Mouse (Mus musculus): ENCODE measurements at regions not wholly inside any gene's neighbourhood (a gene's known extent, or its start where the extent isn't known, plus 50 kb on each side); places are given as distances from the start of the nearest gene placed in this dataset.
A peak's percentile ranks its signal among the peaks of the same experiment; 100 is the strongest.

DNA sequence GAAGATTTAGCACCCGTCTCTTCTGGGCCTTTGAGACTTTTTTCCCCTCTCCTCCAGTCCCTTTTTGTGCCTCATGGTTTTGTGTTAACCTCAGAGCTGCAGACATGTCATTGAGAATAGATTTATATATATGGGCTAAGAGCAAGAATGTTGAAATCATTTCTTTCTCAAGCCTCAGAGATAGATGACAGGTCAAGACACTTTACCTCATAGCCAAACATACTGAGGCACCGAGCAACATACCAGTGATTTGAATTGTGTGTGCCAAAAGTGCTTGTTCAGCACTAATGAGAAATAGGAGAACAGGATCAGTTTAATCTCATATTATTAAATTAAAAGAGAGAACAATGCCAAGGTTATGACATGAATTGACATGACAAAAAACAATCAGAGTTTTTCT is 464.2 kb upstream of the Marcks start:
- DNase-seq = no peak

GRCm38 (mm10) chr10:37589889-37590288 is 451.2 kb upstream of the Marcks start:
- no peak for DNase-seq

- DNase-seq = no peak
Measured at GRCm38 (mm10) chr10:37589009-37589408, 450.3 kb upstream of the Marcks start.

- no peak for DNase-seq
Measured at GRCm38 (mm10) chr10:37571171-37571570, 432.5 kb upstream of the Marcks start.

DNA sequence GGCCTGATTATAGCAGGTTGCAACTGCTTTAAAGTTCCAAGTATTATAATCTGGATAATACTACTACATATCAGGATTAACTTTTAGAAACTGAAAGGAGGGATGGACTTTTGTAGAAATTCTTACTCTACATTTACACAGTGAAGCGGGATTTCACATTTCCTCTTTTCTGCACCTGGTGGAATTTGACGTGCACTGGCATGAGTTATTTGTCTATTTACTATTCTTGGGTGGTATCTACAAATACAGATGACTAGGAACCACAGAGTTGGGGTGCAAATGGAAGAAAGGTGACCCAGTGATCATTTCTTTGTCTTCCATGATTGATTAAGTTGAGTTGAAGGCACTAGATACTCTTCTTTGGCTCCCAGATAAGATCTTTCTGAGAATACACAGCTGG is 423.0 kb upstream of the Marcks start:
- no peak for DNase-seq

DNA sequence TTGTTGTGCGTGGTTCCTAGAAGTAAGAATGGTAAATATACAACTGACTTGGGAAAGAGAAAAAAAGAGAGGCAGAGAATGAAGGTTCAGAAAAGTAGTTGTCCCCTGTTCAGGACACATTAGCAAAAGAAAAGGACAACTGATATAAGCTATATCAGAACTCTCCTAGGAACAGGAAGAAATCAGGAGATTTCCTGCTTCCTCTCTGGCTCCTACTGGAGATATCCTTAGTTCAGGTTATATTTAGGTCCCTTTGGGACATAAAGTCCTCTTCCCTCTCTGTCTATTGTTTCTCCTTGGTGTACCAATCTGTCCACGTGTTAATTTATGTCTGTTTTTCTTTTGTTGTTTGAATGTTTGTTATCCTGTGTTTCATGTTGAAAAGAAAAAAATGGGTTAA is 410.7 kb upstream of the Marcks start:
- no peak for DNase-seq

- no peak for DNase-seq
Measured at GRCm38 (mm10) chr10:37540703-37541102, 402.0 kb upstream of the Marcks start.

DNA sequence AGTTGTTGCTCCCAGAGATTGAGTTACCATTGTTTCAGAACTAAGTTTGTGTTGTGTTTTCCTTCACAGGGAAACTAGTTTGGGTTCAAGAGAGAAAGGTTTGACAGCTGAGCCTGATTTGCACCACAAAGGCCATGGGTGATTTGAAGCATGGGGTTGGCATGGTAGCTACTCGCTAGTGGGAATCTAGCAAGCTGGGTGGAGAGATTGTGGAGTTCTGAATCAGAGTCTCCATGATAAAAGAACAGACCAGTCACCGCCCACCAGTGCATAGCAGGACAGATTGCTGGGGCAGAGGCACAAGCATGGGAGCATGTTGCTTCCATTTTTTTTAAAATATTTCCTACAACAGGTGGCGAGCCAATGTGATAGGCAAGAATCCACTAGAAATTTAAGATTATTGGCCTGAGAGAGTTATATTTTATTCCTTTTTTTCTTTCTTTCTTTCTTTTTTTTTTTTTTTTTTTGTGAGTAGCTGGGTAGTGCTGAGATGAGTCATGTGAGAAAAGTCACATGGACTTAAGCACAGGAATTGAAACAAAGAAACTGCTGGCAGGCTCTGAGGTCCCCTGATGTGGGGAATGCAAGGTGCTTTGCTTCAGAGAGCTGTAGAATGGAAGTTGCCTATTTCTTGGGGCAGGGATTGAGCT is 367.4 kb upstream of the Marcks start:
- DNase-seq = no peak

DNA sequence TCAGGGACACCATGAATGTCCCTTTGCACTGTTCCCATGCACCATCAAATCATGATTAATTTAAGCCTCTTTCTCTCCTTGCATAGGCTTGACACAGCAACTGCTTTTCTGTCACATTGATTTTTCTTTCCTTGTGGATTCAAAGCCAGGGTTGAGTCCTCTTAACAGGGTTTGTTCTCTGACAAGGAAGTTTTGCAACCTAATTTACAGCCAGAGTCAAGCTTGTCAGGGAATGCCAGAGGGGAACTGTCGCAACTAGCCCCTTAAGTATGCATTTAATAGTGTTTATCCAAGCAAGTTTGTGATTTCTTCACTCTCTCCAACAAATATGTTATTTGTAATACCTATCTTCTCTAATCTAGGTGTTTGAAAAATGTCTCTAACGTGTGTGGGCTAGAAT is 365.7 kb upstream of the Marcks start:
- DNase-seq = no peak

- no peak for DNase-seq
Measured at GRCm38 (mm10) chr10:37502505-37502904, 363.8 kb upstream of the Marcks start.

DNA sequence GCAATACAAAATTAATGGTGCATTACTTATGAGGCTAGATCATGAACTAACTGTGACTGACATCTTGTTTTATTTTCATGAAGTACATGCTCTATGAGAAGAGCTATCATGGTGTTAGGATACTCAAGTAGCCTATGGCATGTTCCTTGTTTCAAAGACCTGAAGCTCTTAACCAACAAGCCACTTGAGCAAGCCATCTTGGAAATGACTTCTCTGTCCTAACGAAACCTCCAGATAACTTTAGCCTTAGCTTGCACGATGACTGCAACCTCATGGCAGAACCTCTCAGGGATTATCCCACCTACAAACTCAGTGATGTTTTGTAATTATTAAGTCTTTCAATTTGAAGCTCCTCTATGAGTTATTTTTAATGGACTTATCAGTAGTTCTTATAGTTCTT is 362.3 kb upstream of the Marcks start:
- no peak for DNase-seq

DNA sequence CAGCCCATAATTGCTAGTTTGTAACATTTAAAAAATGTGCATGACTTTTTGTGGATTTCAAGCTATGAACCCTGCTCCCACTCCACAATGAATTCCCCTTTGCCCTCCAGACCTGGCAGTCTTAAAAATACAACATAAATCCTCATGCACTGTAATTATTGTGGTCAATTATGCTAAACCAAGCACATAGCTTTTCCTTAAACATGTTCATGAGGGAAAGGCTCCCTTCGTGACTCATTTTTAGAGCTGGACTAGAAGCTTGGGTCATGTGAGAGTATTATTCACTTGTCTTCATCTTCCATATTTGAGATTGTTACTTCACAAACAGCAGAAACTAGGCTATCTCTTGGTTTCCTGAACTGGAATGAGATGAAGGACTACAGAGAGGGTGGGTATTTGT is 356.7 kb upstream of the Marcks start:
- DNase-seq = no peak

GRCm38 (mm10) chr10:37494552-37495166 is 355.9 kb upstream of the Marcks start:
- no peak for DNase-seq

DNA sequence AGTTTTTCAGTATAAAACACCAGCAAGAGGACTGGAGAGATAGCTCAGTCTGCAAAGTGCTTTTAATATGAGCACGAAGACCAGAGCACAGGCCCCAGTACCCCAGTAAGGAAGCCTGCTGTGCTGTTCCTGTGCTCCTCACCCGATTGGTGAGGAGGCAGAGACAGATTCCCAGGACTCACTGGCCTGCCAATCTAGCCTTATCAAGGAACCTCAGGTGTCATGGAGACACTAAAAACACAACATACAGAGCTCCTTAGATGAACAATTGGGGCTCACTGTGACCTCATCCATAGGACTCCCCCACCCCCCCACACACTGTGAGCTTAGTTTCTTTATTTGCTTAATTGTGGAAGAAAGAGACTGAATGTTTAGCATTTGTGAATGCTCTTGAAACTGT is 355.4 kb upstream of the Marcks start:
- DNase-seq = no peak

DNA sequence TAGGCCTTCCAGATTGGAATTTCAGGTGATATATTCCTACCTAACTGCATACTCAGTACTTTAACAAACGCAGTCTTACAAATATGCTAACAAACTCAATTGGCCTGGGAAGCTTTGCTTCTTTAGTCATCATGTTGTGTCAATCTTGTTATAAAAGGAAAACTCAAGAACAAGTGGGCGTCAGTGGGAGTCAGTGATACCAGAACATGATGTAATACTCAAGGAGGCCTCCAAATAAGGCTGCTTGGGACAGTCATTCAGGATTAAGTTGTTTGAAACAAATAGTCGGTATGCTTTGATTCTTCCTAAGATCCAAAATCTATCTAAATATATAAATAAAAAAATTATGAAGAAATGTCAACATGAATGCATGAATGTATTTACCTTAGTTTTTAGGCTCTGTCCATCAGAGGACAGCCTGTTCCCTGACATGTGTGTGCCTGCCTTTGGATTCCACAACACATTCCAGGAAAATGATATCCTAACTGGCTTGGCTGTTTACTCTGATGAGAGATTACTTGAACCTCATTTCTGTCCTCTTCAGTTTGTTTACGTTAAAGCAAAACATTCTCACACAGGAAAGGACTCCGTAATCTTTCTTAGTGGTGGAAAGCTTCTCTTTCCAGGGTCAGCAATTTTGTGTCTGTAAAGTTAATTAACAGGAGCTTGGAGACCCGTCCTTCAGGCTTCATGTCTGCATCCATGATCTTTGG is 345.7 kb upstream of the Marcks start:
- DNase-seq = no peak

- DNase-seq = peak; percentile 25
Measured at GRCm38 (mm10) chr10:37483521-37483920, 344.8 kb upstream of the Marcks start.

DNA sequence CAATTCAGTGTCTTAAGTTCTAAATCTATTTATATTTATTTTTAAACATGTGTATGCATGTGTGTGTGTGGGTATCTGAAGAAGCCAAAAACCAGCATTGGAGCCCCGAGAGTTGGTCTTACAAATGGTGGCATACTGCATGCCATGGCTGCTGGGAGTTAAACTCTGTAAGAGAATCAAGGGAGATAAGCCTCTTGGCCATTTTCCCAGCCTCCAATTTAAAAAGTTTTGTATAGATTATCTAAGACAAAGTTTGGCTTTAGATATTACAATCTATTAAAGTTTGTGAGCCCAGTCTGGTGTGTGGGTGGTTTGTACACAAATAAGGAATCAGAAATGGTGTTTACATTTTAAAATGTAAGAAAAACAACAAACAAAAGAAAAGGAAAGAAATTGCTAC is 343.2 kb upstream of the Marcks start:
- DNase-seq = no peak

- peak; percentile 16 for DNase-seq
Measured at GRCm38 (mm10) chr10:37480331-37480730, 341.6 kb upstream of the Marcks start.

DNA sequence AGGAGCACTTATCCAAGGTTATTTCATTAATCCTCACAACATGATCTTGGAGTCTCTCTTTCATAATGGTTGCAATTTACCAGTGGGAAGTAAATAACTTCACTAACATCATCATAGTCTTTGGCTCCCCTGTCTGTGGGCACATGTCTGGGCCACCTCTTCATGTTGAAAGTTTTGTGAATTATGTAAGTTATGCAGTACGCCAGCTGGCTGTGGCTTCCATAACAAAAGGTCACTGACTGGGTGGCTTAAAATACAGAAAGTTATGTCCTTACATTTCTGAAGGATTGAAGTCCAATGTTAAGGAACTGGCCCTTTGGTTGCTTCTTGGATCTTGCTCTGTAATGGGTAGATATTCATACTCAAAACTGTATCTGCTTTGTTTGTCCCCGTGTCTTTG is 339.4 kb upstream of the Marcks start:
- peak; percentile 48 for DNase-seq

DNA sequence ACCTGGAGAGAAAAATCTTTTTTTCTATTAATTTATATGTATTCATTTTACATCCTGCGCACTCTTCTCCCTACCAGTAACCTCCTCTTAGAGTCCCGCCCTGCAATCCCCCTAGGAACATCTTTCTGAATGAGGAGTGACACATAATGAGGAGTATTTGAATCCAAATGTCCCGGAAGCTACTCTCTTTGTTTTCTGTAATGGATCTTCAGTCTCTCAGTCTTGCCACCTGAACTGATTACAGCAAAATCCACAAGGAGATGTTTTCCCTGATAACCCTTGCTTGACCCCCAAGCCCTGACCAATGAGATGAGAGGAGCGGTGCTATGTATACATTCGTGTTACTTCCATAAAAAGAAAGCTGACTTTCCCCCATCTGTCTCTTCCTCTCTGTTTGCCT is 334.4 kb upstream of the Marcks start:
- DNase-seq = no peak

DNA sequence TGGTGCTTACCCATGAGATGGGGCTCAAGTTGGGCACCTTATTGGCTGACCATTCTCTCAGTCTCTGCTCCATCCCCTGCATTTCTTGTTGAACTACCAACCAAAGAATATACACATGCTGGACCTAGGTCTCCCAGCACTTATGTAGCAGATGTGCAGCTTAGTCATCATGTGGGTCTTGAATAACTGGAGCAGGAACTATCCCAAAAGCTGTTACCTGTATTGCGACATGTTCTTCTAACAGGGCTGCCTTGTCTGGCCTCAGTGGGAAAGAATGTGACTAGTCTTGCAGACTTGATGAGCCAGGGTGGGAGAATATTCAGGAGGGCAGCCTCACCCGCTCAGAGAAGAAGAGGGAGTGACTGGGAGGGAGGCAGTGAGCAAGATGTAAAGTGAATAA is 318.7 kb upstream of the Marcks start:
- DNase-seq = no peak

DNA sequence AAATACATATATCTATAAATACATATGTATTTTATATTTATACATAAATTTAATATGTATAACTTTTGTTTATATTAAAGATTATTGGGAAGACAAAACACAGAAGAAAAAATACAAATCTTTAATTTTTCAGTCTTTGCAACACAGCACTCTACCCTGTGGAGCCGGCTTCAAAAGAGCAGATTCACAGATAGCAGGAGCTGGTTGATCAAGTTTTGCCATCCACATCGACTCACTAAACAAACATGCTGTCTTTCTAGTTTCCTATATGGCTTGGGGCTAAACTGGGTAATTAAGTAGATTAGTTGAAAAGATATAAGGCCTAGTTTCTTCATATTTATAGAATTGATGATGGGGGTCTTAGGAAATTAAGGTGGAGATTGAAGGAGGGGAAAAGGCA is 311.2 kb upstream of the Marcks start:
- DNase-seq = no peak

DNA sequence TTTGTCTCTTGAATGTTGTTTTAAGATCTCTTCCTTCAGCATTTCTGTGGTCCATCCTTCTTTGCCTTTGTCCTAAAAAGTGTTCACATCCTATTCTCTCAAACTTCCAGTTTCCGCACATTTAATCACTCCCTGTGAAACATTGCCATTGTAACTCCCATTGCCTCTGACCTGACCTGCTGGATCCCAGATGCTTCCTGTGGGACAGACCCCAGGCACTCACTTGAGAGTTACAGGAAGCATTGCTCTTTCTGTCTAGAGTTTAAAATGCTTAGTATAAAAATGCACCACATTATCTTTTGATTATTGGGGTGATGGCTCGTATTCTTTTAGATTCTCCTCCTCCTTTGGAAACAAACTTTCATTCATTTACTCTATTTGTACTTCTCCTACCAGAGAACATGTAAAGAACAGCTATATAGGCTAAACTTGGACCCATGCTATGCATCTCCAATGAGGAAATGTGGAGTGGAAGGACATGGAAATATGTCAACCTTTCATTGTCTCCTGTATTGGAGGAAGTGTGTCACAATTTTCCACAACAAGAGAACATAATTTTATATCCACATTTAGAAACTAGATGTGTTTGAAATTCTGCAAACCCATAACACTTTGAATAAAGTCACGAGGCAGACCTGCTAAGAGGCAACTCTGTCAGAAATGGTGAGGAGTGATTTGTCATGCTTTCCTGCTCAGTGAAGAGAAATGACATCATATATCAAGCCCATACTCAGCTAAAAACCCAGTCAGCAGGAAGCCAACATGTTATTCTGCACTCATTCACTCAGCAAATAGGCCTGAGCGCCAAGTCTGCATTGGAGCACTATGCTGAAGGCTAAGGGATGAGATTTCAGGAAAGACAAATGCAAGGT is 308.8 kb upstream of the Marcks start:
- peak; percentile 16 for DNase-seq
